8 mouse cellular contexts compared by ENCODE assay signal in genomic region chr17:56074097-56074826, GRCm38 (mm10). TPM values are rescaled to one million over a fixed set of nuclear protein-coding genes. Genes with fewer than 3 reads are reported as not detected.
DNase-seq lines count a peak whose midpoint lies in the region; ATAC-seq and TF ChIP-seq lines count a peak whose summit lies in the region.

No protein-coding gene starts in this region.

- TF ChIP-seq POLR2A in cerebellum, adult 2 months (IDR thresholded peaks at IDR 0.05; ENCODE audit: borderline replicate concordance, insufficient read depth, low read length), result no peak

- WGBS in cerebellum, adult 2 months, result 7% methylated on average over 22 of the region's 22 CpGs

- no peak for TF ChIP-seq CTCF in cerebellum, adult 2 months (IDR thresholded peaks at IDR 0.05; ENCODE audit: borderline replicate concordance, insufficient read depth, low read depth, low read length)

- H3K27me3 ChIP-seq in cerebellum, adult 2 months (ENCODE audit: control insufficient read depth, insufficient read depth, low read length), result no peaks in the 10 kb centered on the region

- no peaks in the 10 kb centered on the region; the same call in 1 of the 2 replicates for H3K4me1 ChIP-seq in cerebellum, adult 2 months (ENCODE audit: control insufficient read depth, insufficient read depth, low read length)

- peak; percentile 96 for DNase-seq in Muller cell, postnatal 12 days (ENCODE audit: inconsistent ontology term)
- DNase-seq in cerebellum, adult 2 months, result peak; percentile 67 to 74
- DNase-seq in heart, postnatal 4 days, result peak; percentile 90
- peak; percentile 79 for DNase-seq in layer of hippocampus, adult 9-11 months
- DNase-seq in lung, postnatal 36 days, result peak; percentile 95
- peak; percentile 48 for DNase-seq in retina, adult 2 months (ENCODE audit: low read depth, low spot score)
- DNase-seq in thymus, postnatal 25 days, result peak; percentile 81

- H3K27ac ChIP-seq in cerebellum, adult 2 months (ENCODE audit: insufficient read depth, low read length), result peak overlapping the region; percentile 65

- ATAC-seq in frontal cortex, adult (ENCODE audit: low TSS enrichment), result peak; percentile 13; the same call in 1 of the 2 replicates

- peak overlapping the region; percentile 86 for H3K4me3 ChIP-seq in cerebellum, adult 2 months (replicated peaks; ENCODE audit: insufficient read depth, low read depth, low read length)

RNA-seq across cellular contexts. Expression of gene Ubxn6, which starts 0.6 kb away (rescaled TPM):
- polyA plus RNA-seq in cerebellum, adult 2 months (2012; rRNA removed), result 114 TPM in 2 replicates
- 10 to 100 TPM; 50.8 to 57.5 TPM for total RNA-seq in heart, postnatal 4 days (2021)

RNA-seq across cellular contexts. Expression of gene Hdgfl2, which starts 5.2 kb away (rescaled TPM):
- 109 and 116 TPM in 2 replicates for polyA plus RNA-seq in cerebellum, adult 2 months (2012; rRNA removed)
- total RNA-seq in heart, postnatal 4 days (2021), result 10 to 100 TPM; 52.8 to 55.9 TPM

RNA-seq across cellular contexts. Expression of gene Chaf1a, which starts 34.0 kb away (rescaled TPM):
- 2.9 and 3.3 TPM in 2 replicates for polyA plus RNA-seq in cerebellum, adult 2 months (2012; rRNA removed)
- total RNA-seq in heart, postnatal 4 days (2021), result 10 to 100 TPM; 13.3 to 14.8 TPM

RNA-seq across cellular contexts. Expression of gene Plin4, which starts 35.3 kb away (rescaled TPM):
- polyA plus RNA-seq in cerebellum, adult 2 months (2012; rRNA removed), result 1.1 and 1.7 TPM in 2 replicates
- 10 to 100 TPM; 71.5 to 79.8 TPM for total RNA-seq in heart, postnatal 4 days (2021)

RNA-seq across cellular contexts. Expression of gene Sh3gl1, which starts 37.8 kb away (rescaled TPM):
- 69.5 and 82.5 TPM in 2 replicates for polyA plus RNA-seq in cerebellum, adult 2 months (2012; rRNA removed)
- total RNA-seq in heart, postnatal 4 days (2021), result 10 to 100 TPM; 37.8 to 38.5 TPM

Comparison
In these comparisons a context has a peak if more than half of its experiments do, and no peak if none do; other contexts are left out.
1. Peak in every context shown above with its lines: DNase-seq, ATAC-seq, H3K4me3 ChIP-seq and H3K27ac ChIP-seq.